ENCODE assay signal across 8 mouse cellular contexts in the genomic region with DNA sequence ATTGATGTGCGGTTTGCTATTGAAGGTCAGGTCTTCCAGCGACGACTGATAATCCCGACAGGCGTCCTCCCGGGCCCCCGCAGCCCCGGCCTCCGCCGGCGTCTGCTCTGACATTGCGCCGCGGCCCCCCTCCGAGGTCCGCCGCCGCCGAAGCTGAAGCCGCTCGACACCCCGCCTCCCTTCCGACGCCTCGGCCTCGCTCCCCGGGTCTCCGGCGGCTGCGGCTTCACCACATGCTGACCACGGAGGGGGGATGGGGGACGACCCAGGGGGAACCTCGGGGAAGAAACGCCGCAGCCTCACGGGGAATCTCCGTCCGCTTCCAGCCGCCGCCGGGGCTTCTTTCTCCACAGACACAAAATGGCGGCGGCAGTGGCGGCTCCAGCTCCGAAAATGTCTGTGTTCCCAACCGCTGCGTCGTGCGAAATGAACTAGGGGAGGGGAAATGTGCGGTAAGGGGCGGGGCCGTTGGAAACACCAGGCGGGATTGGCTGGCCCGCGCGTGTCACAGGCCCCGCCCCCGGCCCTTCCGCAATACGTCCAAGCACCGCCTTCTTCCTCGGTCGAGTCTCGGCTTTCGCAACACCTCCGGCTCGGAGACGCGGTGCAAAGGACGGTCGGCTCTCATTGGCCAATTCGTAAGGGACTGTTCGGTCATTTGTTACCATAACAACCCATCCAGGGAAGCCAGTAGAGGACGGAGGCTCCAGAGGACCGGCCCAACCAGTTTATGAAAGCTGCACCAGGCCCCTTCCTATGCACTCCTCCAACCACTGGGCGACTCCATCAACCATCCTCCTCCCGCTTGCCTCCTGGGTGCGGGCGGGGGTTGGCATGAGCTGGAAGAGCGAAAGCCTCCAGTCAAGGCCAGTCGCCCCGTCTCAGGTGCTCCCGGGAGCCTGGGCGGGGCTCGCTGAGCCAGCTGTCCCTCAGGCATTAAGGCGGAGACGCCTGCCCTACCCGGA. TPM values are rescaled to one million over a fixed set of nuclear protein-coding genes. Genes with fewer than 3 reads are reported as not detected.
DNase-seq lines count a peak whose midpoint lies in the region; ATAC-seq lines count a peak whose summit lies in the region.

Gene Pcf11 (minus strand): TSS at position 428 of the 965 bp plus-strand sequence.

- under 1% methylated on average over 88 of the region's 88 CpGs for WGBS in lung, embryonic 16.5 days

- no peaks in the 10 kb centered on the region for H3K27me3 ChIP-seq in lung, embryonic 16.5 days (ENCODE audit: control insufficient read depth, insufficient read depth, low read depth, low read length)

- peak within 1 kb of the TSS; percentile 98 for H3K9ac ChIP-seq in lung, embryonic 16.5 days (ENCODE audit: low read length)

- no peaks in the 10 kb centered on the region for H3K9me3 ChIP-seq in lung, embryonic 16.5 days (ENCODE audit: control insufficient read depth, low read length)

- H3K36me3 ChIP-seq in lung, embryonic 16.5 days (ENCODE audit: control insufficient read depth, insufficient read depth, low read length): peaks cover 2% of the 10 kb centered on the region; the same call in 1 of the 2 replicates

- H3K27ac ChIP-seq in lung, embryonic 16.5 days (ENCODE audit: low read length): peak within 1 kb of the TSS; percentile 97

- DNase-seq in MEL-GATA-1-ER (ENCODE audit: extremely low read depth, low read depth): peak; percentile 94
- DNase-seq in cerebellum, adult 8-10 months: peak; percentile 94
- DNase-seq in forelimb bud, embryonic 11.5 days (ENCODE audit: low read depth, low spot score): peak; percentile 99
- peak; percentile 94 for DNase-seq in layer of hippocampus, adult 9-10 months (ENCODE audit: low spot score)
- peak; percentile 91 for DNase-seq in ovary, postnatal 10 days (ENCODE audit: low spot score)
- peak; percentile 92 to 95 for DNase-seq in thymus, postnatal 10 days (ENCODE audit: low spot score in 2 of 2)

- peaks cover 13% of the 10 kb centered on the region for H3K4me1 ChIP-seq in lung, embryonic 16.5 days (replicated peaks; ENCODE audit: control insufficient read depth, insufficient read depth, low read length)

- peak; percentile 93 to 94 for ATAC-seq in hematopoietic stem cell, adult 5-6 weeks (replicated peaks in 1 of 2; ENCODE audit: insufficient read depth in 1 of 2, low FRiP score in 2 of 2, low TSS enrichment in 1 of 2, low read depth in 1 of 2, poor library complexity in 2 of 2, severe bottlenecking in 2 of 2)
- peak; percentile 98 for ATAC-seq in lung, embryonic 16.5 days (ENCODE audit: low read depth)

- H3K4me2 ChIP-seq in lung, embryonic 16.5 days (ENCODE audit: low read depth, low read length): peak within 1 kb of the TSS; percentile 75

- H3K4me3 ChIP-seq in lung, embryonic 16.5 days (ENCODE audit: low read length): peak within 1 kb of the TSS; percentile 59

RNA-seq across cellular contexts. Expression of gene Pcf11, which starts in this region (rescaled TPM):
- total RNA-seq in hematopoietic stem cell, adult 5-6 weeks (2017): 118 TPM in 2 replicates
- 17.4 and 17.7 TPM in 2 replicates for polyA plus RNA-seq in lung, embryonic 16.5 days (2015; fragmentation: Nextera tagmentation; extraction: Ambion mirVana)

Comparison
In these comparisons a context has a peak if more than half of its experiments do, and no peak if none do; other contexts are left out.
1. Peak in every context shown above with its lines: DNase-seq, ATAC-seq, H3K4me3 ChIP-seq and H3K27ac ChIP-seq.